Mouse (Mus musculus) 3134 (cell line): ENCODE measurements at regions not wholly inside any gene's neighbourhood (a gene's known extent, or its start where the extent isn't known, plus 50 kb on each side); places are given as distances from the start of the nearest gene placed in this dataset.

Source experiments
- DNase-seq: peaks from one replicate; pipeline ENCODE4 v3.0.0-alpha.2; 2011; ENCODE audit warnings: low spot score; ENCODE audit not compliant: insufficient read length; ENCODE audit errors: extremely low read depth

DNA sequence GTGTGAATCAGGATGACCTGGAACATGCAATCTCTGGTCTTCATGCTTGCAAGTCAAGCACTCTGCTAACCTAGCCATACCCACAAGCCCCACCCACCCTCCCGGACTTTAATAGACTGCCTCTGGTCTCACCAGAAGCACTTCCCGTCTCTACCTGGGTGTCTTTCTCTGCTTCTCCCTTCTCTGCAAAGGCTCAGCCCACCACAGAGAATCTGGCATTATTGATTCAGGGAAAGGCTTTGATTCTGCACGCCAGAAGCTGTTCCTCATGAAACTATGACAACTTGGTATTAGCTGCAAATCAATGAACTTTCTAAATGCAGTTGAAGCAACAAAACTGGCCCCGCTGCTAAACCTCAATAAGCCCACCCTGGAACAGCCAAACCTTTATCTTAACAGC lies 66.1 kb upstream of the Auts2 start:
- DNase-seq = no peak

DNA sequence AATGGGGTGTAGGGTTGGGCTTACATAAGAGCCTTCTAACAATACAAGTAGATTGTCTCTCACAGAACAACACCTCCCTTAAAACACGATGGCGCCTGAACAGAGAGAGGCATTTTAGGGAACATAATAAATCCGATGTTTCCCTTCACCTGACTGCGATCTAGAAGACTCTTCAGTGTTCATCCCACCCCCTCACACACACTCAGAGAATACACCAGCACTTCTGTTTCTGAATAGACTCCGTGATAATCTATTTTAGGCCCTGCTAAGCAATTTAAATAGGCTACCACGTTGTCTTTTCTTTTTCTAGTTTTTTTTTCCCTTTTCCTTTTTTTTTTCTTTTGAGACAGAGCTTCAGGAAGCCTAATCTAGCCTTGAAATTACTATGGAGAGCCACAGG lies 63.1 kb upstream of the Auts2 start:
- no peak for DNase-seq

DNA sequence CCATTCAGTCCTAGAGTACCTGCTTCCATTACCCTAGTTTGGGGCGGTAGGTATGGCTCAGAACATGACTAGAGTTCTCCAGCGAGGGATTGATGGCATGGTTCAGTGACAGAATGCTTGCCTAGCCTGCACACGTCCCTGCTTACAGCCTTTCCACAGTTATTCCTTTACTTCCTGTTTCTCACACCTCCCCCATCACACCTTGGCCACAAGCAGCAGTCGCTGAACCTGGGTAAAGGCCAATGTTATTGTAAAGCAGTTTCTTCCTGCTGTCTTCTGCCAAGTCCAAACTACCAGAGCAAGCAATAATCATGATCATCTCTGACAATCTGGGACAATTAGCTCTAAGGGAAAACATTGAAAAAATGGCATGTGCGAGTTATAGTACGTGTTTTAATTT lies 51.7 kb upstream of the Auts2 start:
- DNase-seq = no peak
